ENCODE assay signal across 8 mouse cellular contexts in the genomic region with DNA sequence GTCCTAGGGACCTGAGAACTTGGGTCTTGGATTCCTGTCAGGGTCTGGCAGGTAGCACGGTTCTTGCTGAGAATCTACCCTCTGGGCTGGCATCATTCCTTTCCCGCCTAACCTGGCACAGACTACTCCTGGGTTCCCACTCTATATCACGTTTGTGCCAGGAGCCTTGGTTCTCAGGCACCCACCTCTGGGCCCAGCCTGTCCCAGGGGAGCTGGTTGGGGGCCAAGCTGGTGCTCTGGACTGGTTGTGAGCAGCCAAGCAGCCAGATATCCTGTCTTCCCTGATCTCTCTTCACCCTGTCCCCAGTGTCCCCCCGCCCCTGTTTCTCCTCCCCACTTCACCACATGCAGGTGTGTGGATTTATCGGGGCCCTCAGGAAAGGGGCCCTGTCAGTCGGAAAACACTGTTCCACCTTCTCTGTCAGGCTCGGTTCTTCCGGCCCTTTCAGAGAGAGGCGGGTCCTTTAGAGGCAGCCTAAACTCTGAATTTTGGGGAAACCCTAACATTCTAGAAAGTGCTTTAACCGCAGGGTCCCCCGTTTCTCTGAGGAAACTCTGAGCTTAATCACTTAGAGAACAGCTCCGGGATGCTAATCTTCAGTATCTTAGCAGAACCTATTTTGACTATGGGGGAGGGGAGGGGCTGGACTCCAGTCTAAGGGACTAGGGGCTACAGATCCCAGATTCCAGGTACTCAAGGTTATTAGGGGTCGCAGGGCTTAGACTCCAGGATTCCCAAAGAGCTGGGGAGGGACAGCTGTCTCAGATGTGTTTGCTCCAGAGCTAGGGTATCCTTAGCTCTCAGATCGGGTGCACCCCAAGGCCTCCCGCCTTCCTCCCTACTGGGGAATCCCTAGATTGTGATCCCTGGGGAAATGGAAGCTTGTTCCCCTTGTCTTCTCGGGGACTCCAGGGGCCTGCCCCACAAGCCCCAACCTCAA. TPM values are rescaled to one million over a fixed set of nuclear protein-coding genes. Genes with fewer than 3 reads are reported as not detected.
A peak's percentile ranks its signal among the peaks of the same experiment; 100 is the strongest.
DNase-seq lines count a peak whose midpoint lies in the region; ATAC-seq lines count a peak whose summit lies in the region.

No protein-coding gene starts in this region.

- intact Hi-C loops in heart, postnatal 36 days (cut with DNase I) = no loop called here

- ATAC-seq in heart, embryonic 11.5 days (replicated peaks; ENCODE audit: insufficient number of reproducible peaks, low FRiP score, low TSS enrichment) = no peak
- ATAC-seq in activated CD4-positive, CD25-positive, alpha-beta regulatory T cell, adult 4 months = peak; percentile 36
- no peak; the same call in none of the 2 replicates for ATAC-seq in hindbrain, embryonic 13.5 days (ENCODE audit: low FRiP score)
- ATAC-seq in midbrain, embryonic 15.5 days (replicated peaks) = peak; percentile 11
- ATAC-seq in granulocyte monocyte progenitor cell, adult 5-6 weeks (replicated peaks; ENCODE audit: poor library complexity, severe bottlenecking) = no peak

- 8% methylated on average over 16 of the region's 16 CpGs for WGBS in heart, embryonic 11.5 days (ENCODE audit: insufficient replicate concordance)
- WGBS in hindbrain, embryonic 13.5 days = 9% methylated on average over 16 of the region's 16 CpGs
- 10% methylated on average over 16 of the region's 16 CpGs for WGBS in midbrain, embryonic 15.5 days

- peak overlapping the region; percentile 65 for H3K4me3 ChIP-seq in heart, embryonic 11.5 days (ENCODE audit: low read depth, low read length)
- peak overlapping the region; percentile 40 for H3K4me3 ChIP-seq in hindbrain, embryonic 13.5 days
- peak overlapping the region; percentile 35 for H3K4me3 ChIP-seq in midbrain, embryonic 15.5 days

- H3K9me3 ChIP-seq in heart, embryonic 11.5 days (replicated peaks; ENCODE audit: control insufficient read depth, low read length) = no peaks in the 10 kb centered on the region
- no peaks in the 10 kb centered on the region for H3K9me3 ChIP-seq in hindbrain, embryonic 13.5 days
- no peaks in the 10 kb centered on the region for H3K9me3 ChIP-seq in midbrain, embryonic 15.5 days

- H3K4me2 ChIP-seq in heart, embryonic 11.5 days = peak overlapping the region; percentile 68
- peak overlapping the region; percentile 63 for H3K4me2 ChIP-seq in hindbrain, embryonic 13.5 days
- H3K4me2 ChIP-seq in midbrain, embryonic 15.5 days = peak overlapping the region; percentile 79

- DNase-seq in heart, postnatal 36 days = no peak
- DNase-seq in c-Kit-positive CD71-positive TER-119-positive erythroid progenitor cells, embryonic 14.5 days (ENCODE audit: low spot score) = no peak
- no peak for DNase-seq in urinary bladder, postnatal 4 days (ENCODE audit: low spot score in 2 of 2)

- H3K4me1 ChIP-seq in heart, embryonic 11.5 days (ENCODE audit: control insufficient read depth, insufficient read depth, low read length) = peaks cover 26% of the 10 kb centered on the region
- peaks cover 19% of the 10 kb centered on the region for H3K4me1 ChIP-seq in hindbrain, embryonic 13.5 days (replicated peaks)
- peaks cover 15% of the 10 kb centered on the region for H3K4me1 ChIP-seq in midbrain, embryonic 15.5 days

- H3K9ac ChIP-seq in heart, embryonic 11.5 days (ENCODE audit: low read depth, low read length) = peak overlapping the region; percentile 80
- peak overlapping the region; percentile 73 for H3K9ac ChIP-seq in hindbrain, embryonic 13.5 days
- peak overlapping the region; percentile 40 for H3K9ac ChIP-seq in midbrain, embryonic 15.5 days

- no peaks in the 10 kb centered on the region for H3K36me3 ChIP-seq in heart, embryonic 11.5 days (ENCODE audit: control insufficient read depth, insufficient read depth, low read length)
- no peaks in the 10 kb centered on the region for H3K36me3 ChIP-seq in hindbrain, embryonic 13.5 days
- H3K36me3 ChIP-seq in midbrain, embryonic 15.5 days (replicated peaks) = no peaks in the 10 kb centered on the region

- H3K27me3 ChIP-seq in heart, embryonic 11.5 days (ENCODE audit: control insufficient read depth, insufficient read depth, low read length) = no peaks in the 10 kb centered on the region; the same call in 1 of the 2 replicates
- peaks cover 42% of the 10 kb centered on the region for H3K27me3 ChIP-seq in hindbrain, embryonic 13.5 days
- peaks cover 41% of the 10 kb centered on the region for H3K27me3 ChIP-seq in midbrain, embryonic 15.5 days (replicated peaks)

- 0 out of 2 replicates have a peak overlapping the region, but pooled peaks have one; percentile 22 for H3K27ac ChIP-seq in heart, embryonic 11.5 days (ENCODE audit: low read depth, low read length)
- no peak overlapping the region for H3K27ac ChIP-seq in hindbrain, embryonic 13.5 days
- no peak overlapping the region for H3K27ac ChIP-seq in midbrain, embryonic 15.5 days

RNA-seq across cellular contexts. Expression of a gene that starts 1.1 kb away (rescaled TPM):
- polyA plus RNA-seq in heart, embryonic 11.5 days (2014; fragmentation: Nextera tagmentation; extraction: Ambion mirVana) = 163 and 173 TPM in 2 replicates
- total RNA-seq in heart, postnatal 36 days (2021) = 100 to 1,000 TPM; 210 to 232 TPM
- polyA plus RNA-seq in activated CD4-positive, CD25-positive, alpha-beta regulatory T cell, adult 4 months (2017; shearing (Covaris generic)) = 1 to 10 TPM; 1.4 to 1.6 TPM
- polyA plus RNA-seq in hindbrain, embryonic 13.5 days (2015; fragmentation: Nextera tagmentation; extraction: Ambion mirVana) = 8.1 and 10.7 TPM in 2 replicates
- 12.4 and 13.8 TPM in 2 replicates for polyA plus RNA-seq in midbrain, embryonic 15.5 days (2015; fragmentation: Nextera tagmentation; extraction: Ambion mirVana)
- not detected in 2 replicates for total RNA-seq in granulocyte monocyte progenitor cell, adult 5-6 weeks (2014; fragmentation: Nextera tagmentation)
- not detected in 2 replicates for total RNA-seq in granulocyte monocyte progenitor cell, adult 5-6 weeks (2017)

RNA-seq across cellular contexts. Expression of a gene that starts 19.4 kb away (rescaled TPM):
- polyA plus RNA-seq in heart, embryonic 11.5 days (2014; fragmentation: Nextera tagmentation; extraction: Ambion mirVana) = 87.0 and 100 TPM in 2 replicates
- total RNA-seq in heart, postnatal 36 days (2021) = 10 to 100 TPM; 33.2 to 41.7 TPM
- under 1 TPM in 1 of 2 experiments, not detected in 1; 0.56 TPM for polyA plus RNA-seq in activated CD4-positive, CD25-positive, alpha-beta regulatory T cell, adult 4 months (2017; shearing (Covaris generic))
- 49.1 and 49.8 TPM in 2 replicates for polyA plus RNA-seq in hindbrain, embryonic 13.5 days (2015; fragmentation: Nextera tagmentation; extraction: Ambion mirVana)
- 56.3 and 60.8 TPM in 2 replicates for polyA plus RNA-seq in midbrain, embryonic 15.5 days (2015; fragmentation: Nextera tagmentation; extraction: Ambion mirVana)
- 1.7 and 2.0 TPM in 2 replicates for total RNA-seq in granulocyte monocyte progenitor cell, adult 5-6 weeks (2014; fragmentation: Nextera tagmentation)
- total RNA-seq in granulocyte monocyte progenitor cell, adult 5-6 weeks (2017) = 1.6 and 1.8 TPM in 2 replicates

RNA-seq across cellular contexts. Expression of a gene that starts 26.9 kb away (rescaled TPM):
- polyA plus RNA-seq in heart, embryonic 11.5 days (2014; fragmentation: Nextera tagmentation; extraction: Ambion mirVana) = 0.20 and 0.24 TPM in 2 replicates
- total RNA-seq in heart, postnatal 36 days (2021) = under 1 TPM; 0.75 to 0.81 TPM
- not detected for polyA plus RNA-seq in activated CD4-positive, CD25-positive, alpha-beta regulatory T cell, adult 4 months (2017; shearing (Covaris generic))
- polyA plus RNA-seq in hindbrain, embryonic 13.5 days (2015; fragmentation: Nextera tagmentation; extraction: Ambion mirVana) = not detected in 2 replicates
- polyA plus RNA-seq in midbrain, embryonic 15.5 days (2015; fragmentation: Nextera tagmentation; extraction: Ambion mirVana) = 0.40 and 0.57 TPM in 2 replicates
- total RNA-seq in granulocyte monocyte progenitor cell, adult 5-6 weeks (2014; fragmentation: Nextera tagmentation) = not detected in 2 replicates
- not detected in 2 replicates for total RNA-seq in granulocyte monocyte progenitor cell, adult 5-6 weeks (2017)

RNA-seq across cellular contexts. Expression of a gene that starts 52.9 kb away (rescaled TPM):
- 1.0 and 1.5 TPM in 2 replicates for polyA plus RNA-seq in heart, embryonic 11.5 days (2014; fragmentation: Nextera tagmentation; extraction: Ambion mirVana)
- 1 to 10 TPM; 3.5 TPM for total RNA-seq in heart, postnatal 36 days (2021)
- 10 to 100 TPM; 15.9 to 19.5 TPM for polyA plus RNA-seq in activated CD4-positive, CD25-positive, alpha-beta regulatory T cell, adult 4 months (2017; shearing (Covaris generic))
- 0.60 and 1.5 TPM in 2 replicates for polyA plus RNA-seq in hindbrain, embryonic 13.5 days (2015; fragmentation: Nextera tagmentation; extraction: Ambion mirVana)
- 0.89 and 1.7 TPM in 2 replicates for polyA plus RNA-seq in midbrain, embryonic 15.5 days (2015; fragmentation: Nextera tagmentation; extraction: Ambion mirVana)
- total RNA-seq in granulocyte monocyte progenitor cell, adult 5-6 weeks (2014; fragmentation: Nextera tagmentation) = 7.5 and 8.5 TPM in 2 replicates
- total RNA-seq in granulocyte monocyte progenitor cell, adult 5-6 weeks (2017) = 0.57 and 1.0 TPM in 2 replicates

RNA-seq across cellular contexts. Expression of a gene that starts 54.5 kb away (rescaled TPM):
- 142 and 154 TPM in 2 replicates for polyA plus RNA-seq in heart, embryonic 11.5 days (2014; fragmentation: Nextera tagmentation; extraction: Ambion mirVana)
- total RNA-seq in heart, postnatal 36 days (2021) = 100 to 1,000 TPM in 1 of 2 experiments, 10 to 100 TPM in 1; 97.7 to 102 TPM
- 10 to 100 TPM in 1 of 2 experiments, 1 to 10 TPM in 1; 5.7 to 11.7 TPM for polyA plus RNA-seq in activated CD4-positive, CD25-positive, alpha-beta regulatory T cell, adult 4 months (2017; shearing (Covaris generic))
- 119 and 124 TPM in 2 replicates for polyA plus RNA-seq in hindbrain, embryonic 13.5 days (2015; fragmentation: Nextera tagmentation; extraction: Ambion mirVana)
- 139 and 156 TPM in 2 replicates for polyA plus RNA-seq in midbrain, embryonic 15.5 days (2015; fragmentation: Nextera tagmentation; extraction: Ambion mirVana)
- 70.2 and 76.7 TPM in 2 replicates for total RNA-seq in granulocyte monocyte progenitor cell, adult 5-6 weeks (2014; fragmentation: Nextera tagmentation)
- total RNA-seq in granulocyte monocyte progenitor cell, adult 5-6 weeks (2017) = 36.2 and 47.0 TPM in 2 replicates

Comparison
In these comparisons a context has a peak if more than half of its experiments do, and no peak if none do; other contexts are left out.
1. ATAC-seq: peak in activated CD4-positive, CD25-positive, alpha-beta regulatory T cell, adult 4 months (single experiment) and midbrain, embryonic 15.5 days (single experiment); none in heart, embryonic 11.5 days (single experiment), hindbrain, embryonic 13.5 days (single experiment) and granulocyte monocyte progenitor cell, adult 5-6 weeks (single experiment).
2. RNA of a gene that starts 1.1 kb away (polyA plus RNA-seq): 163 to 173 TPM in heart, embryonic 11.5 days; 12.4 to 13.8 TPM in midbrain, embryonic 15.5 days, 8.1 to 10.7 TPM in hindbrain, embryonic 13.5 days and 1.4 to 1.6 TPM in activated CD4-positive, CD25-positive, alpha-beta regulatory T cell, adult 4 months; every median in the first group is over 10 times any median in the second.
3. RNA of a gene that starts 19.4 kb away (polyA plus RNA-seq): 87.0 to 100 TPM in heart, embryonic 11.5 days, 56.3 to 60.8 TPM in midbrain, embryonic 15.5 days and 49.1 to 49.8 TPM in hindbrain, embryonic 13.5 days; 0.56 TPM in activated CD4-positive, CD25-positive, alpha-beta regulatory T cell, adult 4 months; every median in the first group is over 10 times any median in the second.
4. Peak in every context shown above with its lines, with median percentiles within 50 percentile points of each other: H3K4me2 ChIP-seq, H3K4me3 ChIP-seq and H3K9ac ChIP-seq.